Mouse (Mus musculus): ENCODE data around the gene Olfr96.

Gene Olfr96

GRCm38 (mm10) chr17:37270702-37271092, 50.8 kb downstream of the Olfr96 start:
- DNase-seq (ENCODE audit: low spot score) = no peak

- no peak for DNase-seq (ENCODE audit: low spot score)
Observed at GRCm38 (mm10) chr17:37275626-37276248, 55.8 kb downstream of the Olfr96 start.
